Comparison of ENCODE assay signal across 10 mouse cellular contexts in the genomic region with DNA sequence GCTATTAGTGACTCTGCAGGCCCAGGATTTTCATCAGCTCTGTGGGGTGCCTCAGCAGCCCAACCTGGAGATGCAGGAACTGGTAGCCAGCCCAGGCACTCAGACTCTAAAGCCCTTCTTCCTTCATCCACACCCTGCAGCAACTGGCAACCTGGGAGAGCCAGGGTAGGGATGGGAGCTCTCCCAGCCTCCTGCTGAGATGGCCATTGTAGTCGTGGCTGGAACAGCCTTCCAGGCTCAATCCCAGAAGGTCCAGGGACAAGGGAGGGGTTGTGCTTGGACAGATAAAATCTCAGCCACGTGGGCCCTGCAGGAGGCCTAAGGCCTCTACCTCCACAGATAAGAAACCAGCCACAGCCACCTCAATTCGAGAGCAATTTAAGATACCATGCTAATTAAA. TPM values are rescaled to one million over a fixed set of nuclear protein-coding genes. Genes with fewer than 3 reads are reported as not detected.
DNase-seq lines count a peak whose midpoint lies in the region; ATAC-seq and TF ChIP-seq lines count a peak whose summit lies in the region.
"Had no signal": no experiment of that assay in that cellular context is flagged by ENCODE, and none has a peak within 500 bp of the region (broad histone marks: within the 10 kb centered on the region; RNA-seq: fewer than 3 reads in every experiment).

No protein-coding gene starts in this region.

- TF ChIP-seq CTCF in MEL (IDR thresholded peaks at IDR 0.05 in 2 of 3, conservative IDR thresholded peaks at IDR 0.05 in 1 of 3; ENCODE audit: control insufficient read depth in 1 of 3, insufficient read depth in 1 of 3, low read depth in 2 of 3, low read length in 3 of 3, poor library complexity in 1 of 3, severe bottlenecking in 1 of 3) = no peak

- H3K79me2 ChIP-seq in MEL (ENCODE audit: control insufficient read depth, insufficient read depth, low read length, poor library complexity) = no peaks in the 10 kb centered on the region

- no peak for TF ChIP-seq EP300 in MEL (IDR thresholded peaks at IDR 0.05; ENCODE audit: low read depth in 1 of 2, low read length in 2 of 2)

- H3K4me2 ChIP-seq in kidney, embryonic 15.5 days = no peak overlapping the region
- H3K4me2 ChIP-seq in embryonic facial prominence, embryonic 13.5 days = no peak overlapping the region
- H3K4me2 ChIP-seq in liver, embryonic 15.5 days = no peak overlapping the region
- H3K4me2 ChIP-seq: midbrain, embryonic 13.5 days had no signal

- H3K9me3 ChIP-seq in kidney, embryonic 15.5 days (replicated peaks) = no peaks in the 10 kb centered on the region
- no peaks in the 10 kb centered on the region for H3K9me3 ChIP-seq in MEL (replicated peaks; ENCODE audit: insufficient read depth, low read length)
- no peaks in the 10 kb centered on the region for H3K9me3 ChIP-seq in embryonic facial prominence, embryonic 13.5 days
- H3K9me3 ChIP-seq in liver, embryonic 15.5 days (replicated peaks) = no peaks in the 10 kb centered on the region
- H3K9me3 ChIP-seq: midbrain, embryonic 13.5 days had no signal

- WGBS in kidney, embryonic 15.5 days = 19% methylated on average over 3 of the region's 3 CpGs
- WGBS in embryonic facial prominence, embryonic 13.5 days = 5% methylated on average over 3 of the region's 3 CpGs
- WGBS in liver, embryonic 15.5 days (ENCODE audit: insufficient replicate concordance) = 12% methylated on average over 3 of the region's 3 CpGs

- H3K27me3 ChIP-seq in kidney, embryonic 15.5 days = no peaks in the 10 kb centered on the region
- H3K27me3 ChIP-seq in MEL (ENCODE audit: control insufficient read depth in 1 of 2, insufficient read depth in 2 of 2, low read length in 2 of 2) = no peaks in the 10 kb centered on the region; a peak in 1 of 4 replicates
- H3K27me3 ChIP-seq in embryonic facial prominence, embryonic 13.5 days = no peaks in the 10 kb centered on the region
- H3K27me3 ChIP-seq in liver, embryonic 15.5 days = no peaks in the 10 kb centered on the region
- H3K27me3 ChIP-seq: midbrain, embryonic 13.5 days had no signal

- peak overlapping the region; percentile 66 for H3K27ac ChIP-seq in kidney, embryonic 15.5 days
- no peak overlapping the region for H3K27ac ChIP-seq in MEL (ENCODE audit: control insufficient read depth, low read depth, low read length)
- H3K27ac ChIP-seq in embryonic facial prominence, embryonic 13.5 days = peak overlapping the region; percentile 58; the same call in 1 of the 2 replicates
- peak overlapping the region; percentile 66 for H3K27ac ChIP-seq in liver, embryonic 15.5 days (replicated peaks)
- H3K27ac ChIP-seq: midbrain, embryonic 13.5 days had no signal

- H3K4me1 ChIP-seq in kidney, embryonic 15.5 days = peaks cover 56% of the 10 kb centered on the region
- H3K4me1 ChIP-seq in MEL (ENCODE audit: control insufficient read depth in 1 of 2, insufficient read depth in 2 of 2, low read length in 2 of 2) = peaks cover 0 to 7% of the 10 kb centered on the region in 2 experiments; a peak in 2 of 4 replicates
- peaks cover 65% of the 10 kb centered on the region for H3K4me1 ChIP-seq in embryonic facial prominence, embryonic 13.5 days
- H3K4me1 ChIP-seq in liver, embryonic 15.5 days (replicated peaks) = peaks cover 53% of the 10 kb centered on the region

- no peak overlapping the region for H3K9ac ChIP-seq in kidney, embryonic 15.5 days
- no peak overlapping the region for H3K9ac ChIP-seq in MEL (ENCODE audit: control insufficient read depth, low read depth, low read length, poor library complexity, severe bottlenecking)
- H3K9ac ChIP-seq in embryonic facial prominence, embryonic 13.5 days = peak overlapping the region; percentile 27; the same call in 1 of the 2 replicates
- H3K9ac ChIP-seq in liver, embryonic 15.5 days = no peak overlapping the region
- H3K9ac ChIP-seq: midbrain, embryonic 13.5 days had no signal

- TF ChIP-seq RAD21 in MEL (IDR thresholded peaks at IDR 0.05; ENCODE audit: low read depth, low read length) = no peak

- ATAC-seq in kidney, embryonic 15.5 days (replicated peaks; ENCODE audit: low FRiP score) = no peak
- no peak for ATAC-seq in embryonic facial prominence, embryonic 13.5 days (ENCODE audit: insufficient number of reproducible peaks, insufficient read depth, low FRiP score, low TSS enrichment, low read depth)
- no peak for ATAC-seq in liver, embryonic 15.5 days (ENCODE audit: insufficient read depth)
- ATAC-seq: hindbrain, embryonic 16.5 days; midbrain, embryonic 13.5 days had no signal

- DNase-seq in kidney, postnatal 36 days = no peak
- no peak for DNase-seq in MEL (ENCODE audit: low read depth, low spot score)
- DNase-seq in left cerebral cortex, adult 18-20 months (ENCODE audit: low spot score in 2 of 2) = no peak
- no peak for DNase-seq in spleen, postnatal 14 days (ENCODE audit: low spot score in 2 of 2)
- DNase-seq: cerebellum, adult 18-20 months had no signal

- no peak overlapping the region for H3K4me3 ChIP-seq in kidney, embryonic 15.5 days (replicated peaks)
- H3K4me3 ChIP-seq in MEL (ENCODE audit: control insufficient read depth in 1 of 2, insufficient read depth in 1 of 2, low read depth in 2 of 2, low read length in 2 of 2) = no peak overlapping the region
- H3K4me3 ChIP-seq in embryonic facial prominence, embryonic 13.5 days = no peak overlapping the region
- H3K4me3 ChIP-seq in liver, embryonic 15.5 days (replicated peaks) = no peak overlapping the region
- H3K4me3 ChIP-seq: midbrain, embryonic 13.5 days had no signal

- H3K36me3 ChIP-seq in kidney, embryonic 15.5 days = no peaks in the 10 kb centered on the region
- H3K36me3 ChIP-seq in MEL (ENCODE audit: control insufficient read depth in 1 of 2, insufficient read depth in 2 of 2, low read length in 2 of 2) = peaks cover 0 to 3% of the 10 kb centered on the region in 2 experiments; a peak in 2 of 4 replicates
- no peaks in the 10 kb centered on the region for H3K36me3 ChIP-seq in embryonic facial prominence, embryonic 13.5 days
- H3K36me3 ChIP-seq in liver, embryonic 15.5 days (replicated peaks) = no peaks in the 10 kb centered on the region
- H3K36me3 ChIP-seq: midbrain, embryonic 13.5 days had no signal

- TF ChIP-seq POLR2A in MEL (IDR thresholded peaks at IDR 0.05; ENCODE audit: control insufficient read depth in 1 of 2, insufficient read depth in 1 of 2, low read depth in 1 of 2, low read length in 2 of 2, poor library complexity in 1 of 2) = no peak

TF ChIP-seq in MEL, 35 proteins besides CTCF, POLR2A, EP300 and RAD21:
- TF ChIP-seq E2F4 (IDR thresholded peaks at IDR 0.05; ENCODE audit: borderline replicate concordance, low read depth, low read length) (no peak), BHLHE40 (IDR thresholded peaks at IDR 0.05; ENCODE audit: borderline replicate concordance, low read depth, low read length) (no peak), JUND (IDR thresholded peaks at IDR 0.05; ENCODE audit: low read depth, low read length) (no peak), USF1 (IDR thresholded peaks at IDR 0.05; ENCODE audit: low read depth, low read length) (peak; percentile 38; the same call in 1 of the 2 replicates), SMC3 (IDR thresholded peaks at IDR 0.05; ENCODE audit: low read depth, low read length) (no peak), ETS1 (IDR thresholded peaks at IDR 0.05; ENCODE audit: low read depth, low read length) (no peak)
TF ChIP-seq in MEL: peak in this region for 1.

RNA-seq across cellular contexts. Expression of a gene that starts 16.9 kb away (rescaled TPM):
- polyA plus RNA-seq in kidney, embryonic 15.5 days (2015; fragmentation: Nextera tagmentation; extraction: Ambion mirVana) = 12.3 and 13.3 TPM in 2 replicates
- 30.4 and 37.2 TPM in 2 replicates for total RNA-seq in MEL (2012; rRNA removed)
- 10 to 100 TPM in 1 of 2 experiments, not detected in 1; 17.1 TPM for polyA plus RNA-seq in MEL (2012; ENCODE audit: insufficient read depth in 1 of 2, insufficient read length in 2 of 2, low read depth in 1 of 2, low replicate concordance in 2 of 2, missing spikeins in 1 of 2)
- 11.1 and 13.5 TPM in 2 replicates for polyA plus RNA-seq in embryonic facial prominence, embryonic 13.5 days (2015; fragmentation: Nextera tagmentation; extraction: Ambion mirVana)
- polyA plus RNA-seq in liver, embryonic 15.5 days (2015; fragmentation: Nextera tagmentation; extraction: Ambion mirVana) = 3.8 and 4.0 TPM in 2 replicates
- 10 to 100 TPM; 74.0 to 77.6 TPM for total RNA-seq in left cerebral cortex, adult 18-20 months (2021)
